Mouse (Mus musculus): ENCODE measurements around the gene Setx. TPM values are rescaled to one million over a fixed set of nuclear protein-coding genes. Genes with fewer than 3 reads are reported as not detected.
A peak's percentile ranks its signal among the peaks of the same experiment; 100 is the strongest.

Setx gene
- polyA plus RNA-seq, 1 experiment = 4.7 TPM

GRCm38 (mm10) chr2:29194547-29195463 lies 70.8 kb downstream of the Setx start:
- Histone ChIP-seq H3K27me3 (ENCODE audit: control insufficient read depth, insufficient read depth, insufficient read length) (no peaks in the 10 kb centered on the region), H3ac (ENCODE audit: control insufficient read depth, insufficient read length) (no peak overlapping the region), H3K79me2 (ENCODE audit: control insufficient read depth, insufficient read depth) (no peaks in the 10 kb centered on the region), H3K36me3 (ENCODE audit: control insufficient read depth, insufficient read depth) (no peaks in the 10 kb centered on the region), H3K4me2 (ENCODE audit: low read depth) (peak overlapping the region; percentile 69), H3K4me3 (no peak overlapping the region)
- TF ChIP-seq MYOG (IDR thresholded peaks at IDR 0.05; ENCODE audit: control insufficient read depth in 1 of 3, insufficient read depth in 1 of 3, insufficient read length in 2 of 3, low read depth in 2 of 3) = peak in 2 of 3 experiments; percentile 3 to 35
- no peak for TF ChIP-seq POLR2AphosphoS2 (IDR thresholded peaks at IDR 0.05; ENCODE audit: insufficient read length, low read depth)

- Histone ChIP-seq H3K27me3 (ENCODE audit: control insufficient read depth, insufficient read depth, insufficient read length) (no peaks in the 10 kb centered on the region), H3K36me3 (ENCODE audit: control insufficient read depth, insufficient read depth) (no peaks in the 10 kb centered on the region), H3K4me2 (ENCODE audit: low read depth) (no peak overlapping the region), H3ac (ENCODE audit: control insufficient read depth, insufficient read length) (no peak overlapping the region), H3K4me3 (no peak overlapping the region), H3K79me2 (ENCODE audit: control insufficient read depth, insufficient read depth) (no peaks in the 10 kb centered on the region)
- TF ChIP-seq USF1 (IDR thresholded peaks at IDR 0.05; ENCODE audit: low read depth) (no peak), TCF12 (IDR thresholded peaks at IDR 0.05; ENCODE audit: insufficient read depth, poor library complexity, severe bottlenecking) (no peak), CEBPB (IDR thresholded peaks at IDR 0.05; ENCODE audit: insufficient read depth, poor library complexity, severe bottlenecking) (no peak), MAX (IDR thresholded peaks at IDR 0.05; ENCODE audit: low read depth) (no peak), MYOD1 (IDR thresholded peaks at IDR 0.05; ENCODE audit: control insufficient read depth in 1 of 3, insufficient read length in 2 of 3, low read depth in 2 of 3) (no peak), E2F4 (IDR thresholded peaks at IDR 0.05; ENCODE audit: insufficient read depth) (no peak), TCF3 (IDR thresholded peaks at IDR 0.05; ENCODE audit: insufficient read length, low read depth) (no peak), SRF (IDR thresholded peaks at IDR 0.05; ENCODE audit: control insufficient read depth, insufficient read length, low read depth) (no peak), POLR2AphosphoS2 (IDR thresholded peaks at IDR 0.05; ENCODE audit: insufficient read length, low read depth) (no peak)
Observed at GRCm38 (mm10) chr2:29196844-29197243, 72.9 kb downstream of the Setx start.

DNA sequence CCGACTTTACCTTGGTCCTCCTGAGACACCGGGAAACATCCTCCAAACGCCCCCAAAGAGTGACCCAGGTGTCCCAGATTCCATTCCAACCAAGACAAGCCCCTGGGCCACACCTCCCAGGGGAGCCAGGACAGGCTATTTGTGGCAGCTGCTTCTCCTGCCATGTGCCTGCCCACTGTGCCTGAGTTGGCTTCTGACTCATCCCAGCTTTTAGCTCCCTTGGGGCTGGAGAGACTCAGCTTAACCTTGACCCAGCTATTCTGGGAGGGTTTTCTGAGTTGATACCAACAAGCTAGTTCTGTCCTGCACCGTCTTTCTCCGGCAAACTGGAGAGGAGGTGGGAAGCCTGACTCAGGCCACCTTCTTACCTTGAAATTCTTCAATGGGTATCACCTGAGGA lies 74.5 kb downstream of the Setx start:
- H3K4me3 ChIP-seq = no peak overlapping the region
- no peaks in the 10 kb centered on the region for H3K79me2 ChIP-seq (ENCODE audit: control insufficient read depth, insufficient read depth)
- TF ChIP-seq MYOD1 (IDR thresholded peaks at IDR 0.05; ENCODE audit: control insufficient read depth in 1 of 3, insufficient read length in 2 of 3, low read depth in 2 of 3) = peak in 2 of 3 experiments; percentile 54 to 86
- TF ChIP-seq MYOG (IDR thresholded peaks at IDR 0.05; ENCODE audit: control insufficient read depth in 1 of 3, insufficient read depth in 1 of 3, insufficient read length in 2 of 3, low read depth in 2 of 3) = peak in 2 of 3 experiments; percentile 49 to 83
- no peak for TF ChIP-seq USF1 (IDR thresholded peaks at IDR 0.05; ENCODE audit: low read depth)
- H3K36me3 ChIP-seq (ENCODE audit: control insufficient read depth, insufficient read depth) = no peaks in the 10 kb centered on the region
- no peaks in the 10 kb centered on the region for H3K27me3 ChIP-seq (ENCODE audit: control insufficient read depth, insufficient read depth, insufficient read length)
- H3K4me2 ChIP-seq (ENCODE audit: low read depth) = peak overlapping the region; percentile 57
- H3ac ChIP-seq (ENCODE audit: control insufficient read depth, insufficient read length) = no peak overlapping the region

DNA sequence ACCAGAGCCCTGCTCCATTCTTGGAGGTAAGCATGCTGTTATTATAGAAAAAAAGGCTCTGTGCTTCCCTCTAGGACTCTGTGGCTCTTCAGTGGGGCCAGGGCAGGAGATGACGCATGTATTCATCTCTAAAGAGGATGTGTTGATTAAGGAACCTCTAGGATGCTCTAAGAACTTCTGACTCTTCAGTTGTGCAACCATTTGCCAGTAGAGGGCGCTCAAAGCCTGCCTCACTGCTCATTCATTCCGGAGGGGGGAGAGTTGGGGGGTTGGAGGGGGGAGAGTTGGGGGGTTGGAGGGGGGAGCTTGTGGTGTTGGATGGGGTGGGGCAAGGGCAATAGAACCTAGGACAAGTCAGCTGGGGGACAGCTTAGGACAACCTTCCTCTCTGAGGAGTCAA lies 75.9 kb downstream of the Setx start:
- TF ChIP-seq MAX (IDR thresholded peaks at IDR 0.05; ENCODE audit: low read depth) (no peak), REST (IDR thresholded peaks at IDR 0.05; ENCODE audit: insufficient read depth, insufficient read length) (no peak)
- Histone ChIP-seq H3K36me3 (ENCODE audit: control insufficient read depth, insufficient read depth) (no peaks in the 10 kb centered on the region), H3K27me3 (ENCODE audit: control insufficient read depth, insufficient read depth, insufficient read length) (peaks cover 10% of the 10 kb centered on the region), H3K79me2 (ENCODE audit: control insufficient read depth, insufficient read depth) (no peaks in the 10 kb centered on the region), H3K4me3 (no peak overlapping the region), H3ac (ENCODE audit: control insufficient read depth, insufficient read length) (no peak overlapping the region), H3K4me2 (ENCODE audit: low read depth) (no peak overlapping the region)

DNA sequence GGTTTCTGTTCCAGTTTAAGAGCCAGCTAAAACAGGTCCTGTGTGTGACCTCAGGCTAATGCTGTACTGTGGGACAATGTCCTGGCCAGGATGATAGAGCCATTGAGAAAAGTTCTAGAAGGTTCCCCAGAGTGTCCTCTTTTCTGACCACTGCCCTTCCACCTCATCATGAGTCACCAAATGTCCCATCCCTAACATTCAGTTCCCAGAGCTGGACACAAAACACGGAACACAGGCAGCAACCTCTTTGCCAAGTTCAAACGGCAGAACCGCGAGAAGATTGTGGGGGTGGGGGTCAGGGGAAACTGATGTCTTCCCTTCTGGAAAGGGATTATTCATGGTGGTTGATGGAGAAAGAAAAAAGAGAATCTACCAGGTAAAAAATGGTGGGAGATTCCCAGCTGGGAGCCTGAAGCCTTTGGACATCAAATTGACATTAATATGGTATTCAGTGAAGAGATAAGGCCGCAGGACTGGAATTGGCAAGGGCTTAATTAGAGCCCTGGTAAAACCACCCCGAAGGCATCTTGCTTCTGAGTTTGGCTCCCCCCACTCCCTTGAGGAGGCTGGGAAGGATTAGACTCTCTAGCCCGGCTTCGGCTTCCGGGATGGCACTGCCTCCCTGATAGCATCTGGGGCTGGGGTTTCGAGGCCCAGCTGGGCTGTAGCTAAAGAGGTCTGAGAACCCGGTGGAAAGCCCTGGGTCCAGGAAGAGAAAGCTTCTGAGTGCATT lies 77.4 kb downstream of the Setx start:
- TF ChIP-seq POLR2A (IDR thresholded peaks at IDR 0.05; ENCODE audit: insufficient read length, low read depth) (no peak), TCF3 (IDR thresholded peaks at IDR 0.05; ENCODE audit: insufficient read length, low read depth) (no peak), E2F4 (IDR thresholded peaks at IDR 0.05; ENCODE audit: insufficient read depth) (no peak), CEBPB (IDR thresholded peaks at IDR 0.05; ENCODE audit: insufficient read depth, poor library complexity, severe bottlenecking) (no peak), REST (IDR thresholded peaks at IDR 0.05; ENCODE audit: insufficient read depth, insufficient read length) (no peak), MYOG (IDR thresholded peaks at IDR 0.05; ENCODE audit: control insufficient read depth in 1 of 3, insufficient read depth in 1 of 3, insufficient read length in 2 of 3, low read depth in 2 of 3) (no peak), USF1 (IDR thresholded peaks at IDR 0.05; ENCODE audit: low read depth) (no peak), MYOD1 (IDR thresholded peaks at IDR 0.05; ENCODE audit: control insufficient read depth in 1 of 3, insufficient read length in 2 of 3, low read depth in 2 of 3) (no peak), TCF12 (IDR thresholded peaks at IDR 0.05; ENCODE audit: insufficient read depth, poor library complexity, severe bottlenecking) (no peak), SRF (IDR thresholded peaks at IDR 0.05; ENCODE audit: control insufficient read depth, insufficient read length, low read depth) (no peak), MAX (IDR thresholded peaks at IDR 0.05; ENCODE audit: low read depth) (no peak), POLR2AphosphoS2 (IDR thresholded peaks at IDR 0.05; ENCODE audit: insufficient read length, low read depth) (no peak)
- no peaks in the 10 kb centered on the region for H3K36me3 ChIP-seq (ENCODE audit: control insufficient read depth, insufficient read depth)
- peak overlapping the region; percentile 49 for H3K4me2 ChIP-seq (ENCODE audit: low read depth)
- peaks cover 11% of the 10 kb centered on the region for H3K27me3 ChIP-seq (ENCODE audit: control insufficient read depth, insufficient read depth, insufficient read length)
- no peaks in the 10 kb centered on the region for H3K79me2 ChIP-seq (ENCODE audit: control insufficient read depth, insufficient read depth)
- no peak overlapping the region for H3ac ChIP-seq (ENCODE audit: control insufficient read depth, insufficient read length)
- no peak overlapping the region for H3K4me3 ChIP-seq
